Comparison of ENCODE assay signal across 8 mouse cellular contexts in the genomic region with DNA sequence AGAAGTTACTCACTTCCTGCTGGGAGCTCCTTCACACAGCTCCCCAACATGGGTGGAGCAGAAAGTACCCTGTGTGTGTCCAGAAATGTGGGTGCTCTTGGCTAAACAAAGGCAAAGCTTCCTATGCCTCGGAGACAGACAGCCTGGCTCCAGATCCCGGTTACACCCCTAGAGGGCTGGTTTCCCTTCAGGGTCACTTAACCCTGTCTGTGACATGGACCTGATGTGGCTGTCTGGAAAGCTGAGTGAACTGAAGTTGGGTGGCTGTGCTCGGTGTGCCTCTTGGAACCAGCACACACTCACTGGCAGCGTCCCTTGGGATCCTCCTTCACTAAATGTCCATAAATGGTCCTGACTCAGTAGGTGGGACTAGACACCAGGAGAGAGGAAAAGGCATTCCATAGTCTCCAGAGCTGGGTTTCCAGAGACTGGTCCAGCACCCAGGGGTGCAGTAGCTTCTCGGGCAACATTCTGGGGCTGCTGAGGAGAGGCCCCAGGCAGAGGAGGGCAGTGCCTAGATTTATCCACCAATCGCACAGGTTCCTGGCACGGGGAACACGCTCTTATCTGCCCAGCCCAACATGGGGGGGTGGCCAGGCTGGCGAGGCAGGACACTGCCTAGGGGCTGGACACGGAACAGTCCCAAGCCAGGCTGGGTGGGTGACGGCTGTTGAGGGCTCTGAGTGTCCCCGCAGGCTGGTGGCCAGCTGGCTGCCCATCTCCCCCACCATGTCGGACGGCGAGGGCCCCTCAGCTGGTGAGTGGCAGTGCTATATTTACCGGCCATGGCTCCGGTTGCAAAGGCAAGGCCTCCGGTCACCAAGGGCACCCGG. TPM values are rescaled to one million over a fixed set of nuclear protein-coding genes. Genes with fewer than 3 reads are reported as not detected.
A peak's percentile ranks its signal among the peaks of the same experiment; 100 is the strongest.
DNase-seq lines count a peak whose midpoint lies in the region; ATAC-seq and TF ChIP-seq lines count a peak whose summit lies in the region.

A gene (plus strand): TSS at position 362 of the 833 bp plus-strand sequence.

- no peaks in the 10 kb centered on the region; the same call in 1 of the 2 replicates for H3K4me1 ChIP-seq in hindbrain, postnatal 0 days (ENCODE audit: insufficient read depth, low read length)
- H3K4me1 ChIP-seq in limb, embryonic 10.5 days = peaks cover 70% of the 10 kb centered on the region
- H3K4me1 ChIP-seq in midbrain, embryonic 16.5 days (ENCODE audit: control insufficient read depth, insufficient read depth, low read length) = no peaks in the 10 kb centered on the region

- H3K27ac ChIP-seq in hindbrain, postnatal 0 days = peak within 1 kb of the TSS; percentile 41; the same call in 1 of the 2 replicates
- H3K27ac ChIP-seq in limb, embryonic 10.5 days = peak within 1 kb of the TSS; percentile 79
- no peak within 1 kb of the TSS for H3K27ac ChIP-seq in midbrain, embryonic 16.5 days (ENCODE audit: low read length)

- peak; percentile 54 for DNase-seq in urinary bladder, postnatal 14 days (ENCODE audit: low spot score)
- DNase-seq in urinary bladder, postnatal 25 days (ENCODE audit: low spot score) = no peak
- DNase-seq in gastrocnemius, postnatal 25 days = peak; percentile 66
- DNase-seq in hindbrain, postnatal 0 days (ENCODE audit: low spot score) = no peak
- DNase-seq in limb, embryonic 10.5 days (ENCODE audit: low spot score) = no peak
- no peak for DNase-seq in thymus, postnatal 10 days (ENCODE audit: low spot score in 2 of 2)

- H3K4me2 ChIP-seq in hindbrain, postnatal 0 days (ENCODE audit: low read depth, low read length) = no peak within 1 kb of the TSS
- H3K4me2 ChIP-seq in midbrain, embryonic 16.5 days (ENCODE audit: low read length) = no peak within 1 kb of the TSS

- H3K9me3 ChIP-seq in hindbrain, postnatal 0 days (ENCODE audit: low read length) = no peaks in the 10 kb centered on the region
- H3K9me3 ChIP-seq in limb, embryonic 10.5 days (replicated peaks) = no peaks in the 10 kb centered on the region
- no peaks in the 10 kb centered on the region for H3K9me3 ChIP-seq in midbrain, embryonic 16.5 days (replicated peaks; ENCODE audit: control insufficient read depth, low read length, poor library complexity, severe bottlenecking)

- no peak within 1 kb of the TSS for H3K4me3 ChIP-seq in hindbrain, postnatal 0 days (ENCODE audit: low read length)
- H3K4me3 ChIP-seq in limb, embryonic 10.5 days = no peak within 1 kb of the TSS
- H3K4me3 ChIP-seq in midbrain, embryonic 16.5 days (ENCODE audit: low read depth, low read length) = no peak within 1 kb of the TSS

- no peaks in the 10 kb centered on the region for H3K36me3 ChIP-seq in hindbrain, postnatal 0 days (ENCODE audit: insufficient read depth, low read length)
- H3K36me3 ChIP-seq in limb, embryonic 10.5 days = no peaks in the 10 kb centered on the region
- H3K36me3 ChIP-seq in midbrain, embryonic 16.5 days (ENCODE audit: control insufficient read depth, insufficient read depth, low read length) = no peaks in the 10 kb centered on the region

- H3K27me3 ChIP-seq in hindbrain, postnatal 0 days (ENCODE audit: insufficient read depth, low read length) = no peaks in the 10 kb centered on the region
- H3K27me3 ChIP-seq in limb, embryonic 10.5 days (ENCODE audit: low read depth, poor library complexity, severe bottlenecking) = no peaks in the 10 kb centered on the region; the same call in 1 of the 2 replicates
- H3K27me3 ChIP-seq in midbrain, embryonic 16.5 days (ENCODE audit: control insufficient read depth, insufficient read depth, low read depth, low read length) = no peaks in the 10 kb centered on the region

- ATAC-seq in hindbrain, postnatal 0 days = 0 out of 2 replicates have a peak, but pooled peaks have one; percentile 16
- ATAC-seq in midbrain, embryonic 16.5 days = no peak
- no peak for ATAC-seq in erythroid progenitor cell, adult 5-6 weeks (replicated peaks; ENCODE audit: low FRiP score, poor library complexity, severe bottlenecking)

- 66% methylated on average over 19 of the region's 19 CpGs for WGBS in hindbrain, postnatal 0 days
- 79% methylated on average over 19 of the region's 19 CpGs for WGBS in limb, embryonic 10.5 days
- WGBS in midbrain, embryonic 16.5 days = 75% methylated on average over 19 of the region's 19 CpGs

- H3K9ac ChIP-seq in hindbrain, postnatal 0 days (replicated peaks; ENCODE audit: low read length) = no peak within 1 kb of the TSS
- no peak within 1 kb of the TSS for H3K9ac ChIP-seq in midbrain, embryonic 16.5 days (ENCODE audit: low read depth, low read length)

- no peak for TF ChIP-seq CTCF in hindbrain, postnatal 0 days (IDR thresholded peaks at IDR 0.05; ENCODE audit: low read depth)

RNA-seq across cellular contexts. Expression of the gene that starts here (rescaled TPM):
- total RNA-seq in gastrocnemius, postnatal 25 days (2021) = 100 to 1,000 TPM in 1 of 2 experiments, 10 to 100 TPM in 1; 84.7 to 109 TPM
- 45.8 and 55.2 TPM in 2 replicates for total RNA-seq in hindbrain, postnatal 0 days (2014; rRNA removed)
- polyA plus RNA-seq in hindbrain, postnatal 0 days (2015; fragmentation: Nextera tagmentation; extraction: Ambion mirVana) = 41.2 and 42.1 TPM in 2 replicates
- 47.1 and 64.7 TPM in 2 replicates for polyA plus RNA-seq in limb, embryonic 10.5 days (2016; fragmentation: Nextera tagmentation; extraction: Ambion mirVana)
- 47.6 and 57.4 TPM in 2 replicates for polyA plus RNA-seq in midbrain, embryonic 16.5 days (2015; fragmentation: Nextera tagmentation; extraction: Ambion mirVana)
- total RNA-seq in erythroid progenitor cell, adult 5-6 weeks (2015; ENCODE audit: low replicate concordance) = not detected in 2 replicates
- total RNA-seq in erythroid progenitor cell, adult 5-6 weeks (2017; ENCODE audit: low replicate concordance) = not detected in 2 replicates

Comparison
In these comparisons a context has a peak if more than half of its experiments do, and no peak if none do; other contexts are left out.
1. RNA of the gene that starts here (total RNA-seq): 84.7 to 109 TPM in gastrocnemius, postnatal 25 days and 45.8 to 55.2 TPM in hindbrain, postnatal 0 days; not detected in erythroid progenitor cell, adult 5-6 weeks; every median in the first group is over 10 times any median in the second.
2. DNase-seq: peak in urinary bladder, postnatal 14 days (single experiment) and gastrocnemius, postnatal 25 days (single experiment); none in urinary bladder, postnatal 25 days (single experiment), hindbrain, postnatal 0 days (single experiment), limb, embryonic 10.5 days (single experiment) and thymus, postnatal 10 days (0 of 2).